Mouse (Mus musculus) mouse trophoblast stem cell (cell line): Measurements from ENCODE around the gene Cd200r2.
"Not testable (repeated sequence)": the region's sequence is repeated elsewhere in the genome, so short reads cannot be mapped to it uniquely, and the experiment has no call there.

Experiments
- in situ Hi-C, 2 experiments: fragments of 300-500 bp; cut with MseI, MboI; formaldehyde crosslinking; loops; 2 replicates in 1 of 2; 3 replicates in 1 of 2; pipeline ENCODE4 v1.15.1; 2025

The Cd200r2 gene

DNA sequence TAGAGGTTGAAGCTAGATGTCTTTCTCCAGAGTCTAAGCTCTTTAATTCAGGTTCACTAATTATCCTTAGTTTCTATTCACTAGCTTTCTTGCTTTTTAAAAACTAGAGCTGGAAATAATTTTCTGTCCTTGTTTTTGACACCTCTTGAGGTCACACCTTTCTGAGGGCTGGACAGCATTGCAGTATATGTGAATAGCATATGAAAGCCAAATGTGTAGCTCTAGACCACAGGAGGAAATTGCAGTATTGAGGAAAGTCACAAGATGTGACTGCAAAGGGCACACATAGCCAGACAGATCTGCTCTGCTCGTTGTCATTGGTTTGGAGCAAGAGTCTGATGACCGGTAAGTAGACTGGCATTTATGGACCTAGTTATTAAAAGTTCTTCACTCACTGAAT is at the start of gene Cd200r2:
Gene Cd200r2 (plus strand): TSS at position 301 of the 400 bp plus-strand sequence.
- in situ Hi-C loops = no loop called here

- in situ Hi-C loops = no loop called here
These were observed 48.9 kb upstream of the Cd200r2 start for GRCm38 (mm10) chr16:44818010-44818409.

DNA sequence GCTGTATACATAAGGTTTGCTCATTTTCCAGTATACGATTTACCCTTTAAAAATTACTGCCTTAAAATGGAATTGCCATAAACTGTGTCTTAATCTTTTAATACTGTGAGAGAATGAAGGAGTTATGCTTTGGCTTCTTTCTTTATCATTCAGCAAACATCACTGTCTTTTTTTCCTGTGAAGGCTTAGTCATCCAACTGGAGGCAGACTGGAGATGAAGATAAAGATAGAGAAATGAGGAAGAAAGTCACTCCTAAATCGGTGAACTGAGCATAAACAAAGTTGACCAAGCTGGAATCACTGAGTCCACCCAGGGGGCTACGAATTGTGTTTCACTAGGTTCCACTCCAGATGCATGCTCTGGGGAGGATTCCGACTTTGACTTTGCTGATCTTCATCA is 46.4 kb upstream of the Cd200r2 start:
- in situ Hi-C loops = no loop called here

GRCm38 (mm10) chr16:44832286-44832685 is 34.6 kb upstream of the Cd200r2 start:
- in situ Hi-C loops = no loop called here

DNA sequence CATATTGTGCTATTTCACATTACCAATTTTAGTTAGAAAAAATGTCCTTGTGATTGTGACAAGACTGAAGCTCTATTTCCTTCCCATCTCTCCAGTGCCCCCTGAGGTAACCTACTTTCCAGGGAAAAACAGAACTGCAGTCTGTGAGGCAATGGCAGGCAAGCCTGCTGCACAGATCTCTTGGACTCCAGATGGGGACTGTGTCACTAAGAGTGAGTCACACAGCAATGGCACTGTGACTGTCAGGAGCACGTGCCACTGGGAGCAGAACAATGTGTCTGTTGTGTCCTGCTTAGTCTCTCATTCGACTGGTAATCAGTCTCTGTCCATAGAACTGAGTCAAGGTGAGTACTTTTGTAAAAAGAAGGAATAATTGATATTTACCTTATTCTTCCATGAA is 33.7 kb upstream of the Cd200r2 start:
- in situ Hi-C loops = not testable (repeated sequence)

- in situ Hi-C loops = no loop called here
These were observed 8.3 kb downstream of the Cd200r2 start for GRCm38 (mm10) chr16:44875178-44875577.

DNA sequence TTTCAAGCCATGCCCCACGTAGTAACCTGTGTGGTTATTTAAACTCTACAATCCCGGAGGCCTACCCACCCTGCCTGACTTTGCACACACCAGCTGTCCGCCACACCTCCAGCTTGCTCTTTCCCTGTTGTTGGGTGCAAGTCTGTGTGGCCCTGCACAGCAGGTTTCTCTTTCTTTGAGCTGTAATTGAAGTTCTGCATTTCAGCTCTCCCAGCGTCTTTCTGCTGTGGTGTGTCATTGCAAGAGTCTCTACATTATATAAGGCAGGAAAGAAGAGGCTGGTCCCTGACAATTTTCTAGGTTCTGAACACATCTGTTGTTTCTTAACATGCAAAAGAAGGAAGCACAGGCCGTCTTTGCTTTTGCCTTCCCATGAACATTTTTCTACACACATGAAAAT is 9.7 kb downstream of the Cd200r2 start:
- in situ Hi-C loops = no loop called here

DNA sequence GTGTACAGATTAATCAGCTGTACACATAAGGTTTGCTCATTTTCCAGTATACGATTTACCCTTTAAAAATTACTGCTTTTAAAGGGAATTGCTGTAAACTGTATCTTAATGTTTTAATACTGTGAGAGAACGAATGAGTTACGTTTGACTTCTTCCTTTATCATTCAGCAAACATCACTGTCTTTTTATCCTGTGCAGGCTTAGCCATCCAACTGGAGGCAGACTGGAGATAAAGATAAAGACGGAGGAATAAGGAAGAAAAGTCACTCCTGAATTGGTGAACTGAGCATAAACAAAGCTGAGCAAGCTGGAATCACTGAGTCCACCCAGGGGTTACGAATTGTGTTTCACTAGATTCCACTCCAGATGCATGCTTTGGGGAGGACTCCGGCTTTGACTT is 10.7 kb downstream of the Cd200r2 start:
- in situ Hi-C loops = no loop called here

DNA sequence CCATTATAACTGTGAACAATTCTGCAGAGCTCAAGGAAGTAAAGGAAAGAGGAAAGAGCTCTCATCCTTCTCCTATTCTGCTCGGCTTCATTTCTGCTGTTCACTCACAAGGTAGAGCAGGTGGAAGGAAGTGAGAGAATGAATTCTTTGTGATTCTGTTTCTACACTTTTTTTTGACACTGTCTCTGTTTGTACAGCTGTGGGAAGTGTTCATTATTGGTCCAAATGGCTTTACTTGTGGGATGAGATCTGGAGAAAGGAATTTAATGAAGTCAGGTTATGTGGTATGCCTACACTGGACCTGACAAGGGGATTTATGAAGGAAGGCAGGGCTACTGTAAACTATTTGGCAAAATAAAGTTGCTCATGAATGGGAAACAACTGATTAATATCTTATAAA is 23.9 kb downstream of the Cd200r2 start:
- in situ Hi-C loops = no loop called here

GRCm38 (mm10) chr16:44932016-44932415 is 65.1 kb downstream of the Cd200r2 start:
- in situ Hi-C loops = no loop called here

DNA sequence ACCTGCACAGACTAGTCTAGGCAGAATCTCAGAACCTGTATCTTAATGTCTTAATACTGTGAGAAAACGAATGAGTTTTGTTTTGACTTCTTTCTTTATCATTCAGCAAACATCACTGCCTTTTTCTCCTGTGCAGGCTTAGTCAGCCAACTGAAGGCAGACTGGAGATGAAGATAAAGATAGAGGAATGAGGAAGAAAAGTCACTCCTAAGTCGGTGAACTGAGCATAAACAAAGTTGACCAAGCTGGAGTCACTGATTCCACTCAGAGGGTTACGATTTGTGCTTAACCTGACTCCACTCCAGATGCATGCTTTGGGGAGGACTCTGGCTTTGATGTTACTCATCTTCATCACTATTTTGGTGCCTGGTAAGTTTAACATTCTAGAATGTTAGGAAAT is 76.6 kb downstream of the Cd200r2 start, which contains the start of gene Cd200r3:
Gene Cd200r3 (plus strand): TSS at position 211 of the 400 bp plus-strand sequence.
- in situ Hi-C loops = no loop called here

DNA sequence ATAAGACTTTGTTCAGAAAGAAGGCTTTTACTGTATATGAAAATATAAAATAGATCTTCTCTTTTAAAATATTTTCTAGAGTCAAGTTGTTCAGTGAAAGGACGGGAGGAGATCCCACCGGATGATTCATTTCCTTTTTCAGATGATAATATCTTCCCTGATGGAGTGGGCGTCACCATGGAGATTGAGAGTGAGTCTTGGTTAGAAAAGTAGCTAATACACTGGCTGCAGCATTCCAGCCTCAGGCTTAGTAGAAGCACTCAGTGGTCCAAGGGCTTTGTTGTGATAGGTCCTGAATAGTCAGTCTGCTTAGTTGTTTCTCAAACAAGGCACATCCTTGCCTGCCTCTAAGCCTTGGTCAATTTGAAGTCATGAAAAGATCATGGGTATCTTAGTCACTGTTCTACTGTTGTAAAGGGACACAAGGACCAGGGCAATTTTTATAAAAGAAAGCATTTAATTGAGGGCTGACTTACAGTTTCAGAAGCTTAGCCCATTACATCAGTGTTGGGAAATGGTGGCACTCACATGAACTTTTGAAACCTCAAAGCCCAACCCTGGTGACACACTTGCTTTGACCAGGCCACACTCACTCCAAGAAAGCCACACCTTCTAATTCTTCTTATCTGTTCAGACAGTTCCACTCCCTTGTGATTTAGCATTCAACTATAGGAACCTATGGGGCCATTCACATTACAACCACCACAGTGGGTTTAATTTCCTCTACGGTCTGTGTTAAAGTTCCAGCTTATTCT is 84.6 kb downstream of the Cd200r2 start:
- in situ Hi-C loops = no loop called here

GRCm38 (mm10) chr16:44962296-44962695 is 95.4 kb downstream of the Cd200r2 start:
- in situ Hi-C loops = no loop called here

GRCm38 (mm10) chr16:44962777-44963176 is 95.9 kb downstream of the Cd200r2 start:
- in situ Hi-C loops = no loop called here

DNA sequence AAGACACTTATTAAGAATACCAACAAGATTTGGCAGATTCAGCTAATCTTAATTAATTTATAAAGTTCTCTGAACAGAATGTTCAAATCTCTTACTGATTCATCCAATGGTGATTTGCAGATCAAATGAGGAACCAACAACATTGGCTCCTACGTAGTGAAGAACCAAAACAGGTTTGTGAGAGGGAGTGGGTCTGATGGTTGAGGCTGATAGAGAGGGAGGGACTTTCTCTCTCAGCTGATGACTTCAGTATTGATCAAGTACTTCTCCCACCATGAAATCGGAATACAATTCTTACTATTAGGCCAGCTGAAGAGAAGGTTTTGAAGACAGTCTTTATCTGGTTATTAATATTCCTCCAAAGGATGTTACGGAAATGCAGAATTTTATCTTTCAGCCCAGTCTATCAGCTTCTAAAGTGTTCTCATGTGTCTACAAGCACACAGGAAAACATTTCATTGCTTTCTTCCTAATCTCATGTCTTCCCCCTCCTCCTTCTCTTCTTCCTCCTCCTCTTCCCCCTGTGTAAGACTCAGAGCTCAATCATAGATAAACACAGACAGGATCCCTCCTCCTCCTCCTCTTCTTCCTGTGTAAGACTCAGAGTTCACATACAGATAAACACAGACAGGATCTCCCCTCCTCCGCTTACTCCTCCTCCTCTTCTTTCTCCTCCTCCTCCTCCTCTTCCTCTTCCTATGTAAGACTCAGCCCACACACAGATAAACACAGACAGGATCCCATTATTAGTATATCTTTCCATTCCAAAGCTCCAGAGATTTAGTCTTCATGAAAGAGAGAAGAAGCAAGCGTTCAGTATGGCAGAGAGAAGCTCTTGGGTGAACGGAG is 97.9 kb downstream of the Cd200r2 start:
- in situ Hi-C loops = no loop called here

DNA sequence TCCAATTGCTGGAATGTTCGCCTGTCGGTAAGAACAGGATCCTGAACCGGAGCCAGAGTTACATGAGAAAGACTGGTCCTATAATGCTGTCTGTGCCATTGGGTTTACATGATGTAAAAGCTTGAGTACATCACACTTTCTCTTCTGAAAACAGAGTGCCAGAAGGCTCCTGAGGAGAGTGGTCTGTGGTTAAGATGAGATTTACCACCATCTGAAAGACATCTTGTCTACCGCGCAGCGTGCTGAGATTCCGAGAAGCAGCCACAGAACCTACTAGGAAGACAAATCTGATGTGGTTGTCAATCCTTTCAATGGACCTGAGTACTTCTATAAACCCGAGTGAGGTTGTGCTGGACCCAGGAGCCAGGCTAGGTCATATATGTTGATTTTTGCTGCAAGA is 98.5 kb downstream of the Cd200r2 start:
- in situ Hi-C loops = no loop called here
